Mouse (Mus musculus): ENCODE data around the gene Gm49450. TPM values are rescaled to one million over a fixed set of nuclear protein-coding genes. Genes with fewer than 3 reads are reported as not detected.
"Not testable (repeated sequence)": the region's sequence is repeated elsewhere in the genome, so short reads cannot be mapped to it uniquely, and the experiment has no call there.

Gm49450 gene
- polyA plus RNA-seq, 1 experiment from 2014 or later = not detected

- Histone ChIP-seq H3K27me3 (ENCODE audit: poor library complexity, severe bottlenecking) (no peaks in the 10 kb centered on the region), H3K27ac (no peak overlapping the region), H3K9me3 (peaks cover 6% of the 10 kb centered on the region; the same call in 1 of the 2 replicates), H3K36me3 (replicated peaks) (peaks cover 41% of the 10 kb centered on the region), H3K4me1 (peaks cover 14% of the 10 kb centered on the region), H3K4me3 (no peak overlapping the region)
- 61% methylated on average over 3 of the region's 3 CpGs for WGBS
- DNase-seq (ENCODE audit: extremely low spot score, low spot score) = no peak
Observed at GRCm38 (mm10) chr15:98947884-98948283, 5.5 kb downstream of the Gm49450 start.

- no peak for DNase-seq (ENCODE audit: extremely low spot score, low spot score)
- H3K4me1 ChIP-seq = peaks cover 8% of the 10 kb centered on the region
- H3K4me3 ChIP-seq = no peak overlapping the region
- WGBS = 76% methylated on average over 4 of the region's 4 CpGs
- peaks cover 13% of the 10 kb centered on the region for H3K36me3 ChIP-seq (replicated peaks)
- no peak overlapping the region for H3K27ac ChIP-seq
- H3K27me3 ChIP-seq (ENCODE audit: poor library complexity, severe bottlenecking) = no peaks in the 10 kb centered on the region
- H3K9me3 ChIP-seq = peaks cover 6% of the 10 kb centered on the region; the same call in 1 of the 2 replicates
Observed at GRCm38 (mm10) chr15:98943133-98943532, 10.2 kb downstream of the Gm49450 start.

GRCm38 (mm10) chr15:98942081-98942480, 11.3 kb downstream of the Gm49450 start:
- Histone ChIP-seq H3K27me3 (ENCODE audit: poor library complexity, severe bottlenecking) (no peaks in the 10 kb centered on the region), H3K27ac (no peak overlapping the region), H3K9me3 (peaks cover 6% of the 10 kb centered on the region; the same call in 1 of the 2 replicates), H3K36me3 (replicated peaks) (peaks cover 13% of the 10 kb centered on the region), H3K4me3 (no peak overlapping the region), H3K4me1 (peaks cover 4% of the 10 kb centered on the region)
- WGBS = 92% methylated on average over 4 of the region's 4 CpGs
- DNase-seq (ENCODE audit: extremely low spot score, low spot score) = no peak

GRCm38 (mm10) chr15:98941539-98941938, 11.8 kb downstream of the Gm49450 start:
- Histone ChIP-seq H3K36me3 (replicated peaks) (peaks cover 13% of the 10 kb centered on the region), H3K27ac (no peak overlapping the region), H3K9me3 (peaks cover 6% of the 10 kb centered on the region; the same call in 1 of the 2 replicates), H3K27me3 (ENCODE audit: poor library complexity, severe bottlenecking) (no peaks in the 10 kb centered on the region), H3K4me1 (peaks cover 4% of the 10 kb centered on the region), H3K4me3 (no peak overlapping the region)
- WGBS = 87% methylated on average over 2 of the region's 2 CpGs
- DNase-seq (ENCODE audit: extremely low spot score, low spot score) = no peak

- no peak for DNase-seq (ENCODE audit: extremely low spot score, low spot score)
- Histone ChIP-seq H3K4me1 (peaks cover 10% of the 10 kb centered on the region), H3K4me3 (no peak overlapping the region), H3K27ac (0 out of 2 replicates have a peak overlapping the region, but pooled peaks have one; percentile 4), H3K9me3 (peaks cover 6% of the 10 kb centered on the region; the same call in 1 of the 2 replicates), H3K36me3 (replicated peaks) (peaks cover 13% of the 10 kb centered on the region), H3K27me3 (ENCODE audit: poor library complexity, severe bottlenecking) (no peaks in the 10 kb centered on the region)
- 74% methylated on average over 10 of the region's 10 CpGs for WGBS
Observed at GRCm38 (mm10) chr15:98940816-98941215, 12.5 kb downstream of the Gm49450 start.

GRCm38 (mm10) chr15:98934217-98934839, 19.0 kb downstream of the Gm49450 start, which contains the start of gene Tuba1b:
Tuba1b (minus strand) TSS chr15:98934565.
- Histone ChIP-seq H3K36me3 (replicated peaks) (peaks cover 22% of the 10 kb centered on the region), H3K4me1 (peaks cover 39% of the 10 kb centered on the region), H3K27ac (peak within 1 kb of the TSS; percentile 98), H3K27me3 (ENCODE audit: poor library complexity, severe bottlenecking) (no peaks in the 10 kb centered on the region), H3K4me3 (peak within 1 kb of the TSS; percentile 73), H3K9me3 (no peaks in the 10 kb centered on the region)
- WGBS = under 1% methylated on average over 58 of the region's 58 CpGs
- DNase-seq (ENCODE audit: extremely low spot score, low spot score) = peak; percentile 85

GRCm38 (mm10) chr15:98933833-98934216, 19.5 kb downstream of the Gm49450 start:
- no peaks in the 10 kb centered on the region for H3K9me3 ChIP-seq
- H3K4me3 ChIP-seq = peak overlapping the region; percentile 73
- peaks cover 44% of the 10 kb centered on the region for H3K4me1 ChIP-seq
- DNase-seq (ENCODE audit: extremely low spot score, low spot score) = peak; percentile 95
- under 1% methylated on average over 35 of the region's 35 CpGs for WGBS
- peaks cover 22% of the 10 kb centered on the region for H3K36me3 ChIP-seq (replicated peaks)
- peak overlapping the region; percentile 98 for H3K27ac ChIP-seq
- no peaks in the 10 kb centered on the region for H3K27me3 ChIP-seq (ENCODE audit: poor library complexity, severe bottlenecking)

GRCm38 (mm10) chr15:98933004-98933671, 20.2 kb downstream of the Gm49450 start:
- H3K36me3 ChIP-seq (replicated peaks) = peaks cover 22% of the 10 kb centered on the region
- H3K4me1 ChIP-seq = peaks cover 49% of the 10 kb centered on the region
- peak overlapping the region; percentile 98 for H3K27ac ChIP-seq
- H3K4me3 ChIP-seq = peak overlapping the region; percentile 73
- not testable (repeated sequence) for DNase-seq (ENCODE audit: extremely low spot score, low spot score); H3K27me3 ChIP-seq (ENCODE audit: poor library complexity, severe bottlenecking); H3K9me3 ChIP-seq
- WGBS = 26% methylated on average over 8 of the region's 9 CpGs

- peaks cover 27% of the 10 kb centered on the region for H3K36me3 ChIP-seq (replicated peaks)
- DNase-seq (ENCODE audit: extremely low spot score, low spot score) = no peak
- no peak overlapping the region for H3K27ac ChIP-seq
- H3K4me3 ChIP-seq = peak overlapping the region; percentile 28; the same call in 1 of the 2 replicates
- H3K4me1 ChIP-seq = peaks cover 45% of the 10 kb centered on the region
- no peaks in the 10 kb centered on the region for H3K9me3 ChIP-seq
- no peaks in the 10 kb centered on the region for H3K27me3 ChIP-seq (ENCODE audit: poor library complexity, severe bottlenecking)
- 77% methylated on average over 3 of the region's 3 CpGs for WGBS
Observed at GRCm38 (mm10) chr15:98930998-98931397, 22.4 kb downstream of the Gm49450 start.

- Histone ChIP-seq H3K36me3 (replicated peaks) (peaks cover 28% of the 10 kb centered on the region), H3K4me3 (0 out of 2 replicates have a peak overlapping the region, but pooled peaks have one; percentile 2), H3K27ac (no peak overlapping the region), H3K9me3 (no peaks in the 10 kb centered on the region), H3K27me3 (ENCODE audit: poor library complexity, severe bottlenecking) (no peaks in the 10 kb centered on the region), H3K4me1 (peaks cover 37% of the 10 kb centered on the region)
- peak; percentile 26 for DNase-seq (ENCODE audit: extremely low spot score, low spot score)
- 58% methylated on average over 8 of the region's 8 CpGs for WGBS
Observed at GRCm38 (mm10) chr15:98930017-98930734, 23.2 kb downstream of the Gm49450 start.

- no peaks in the 10 kb centered on the region for H3K27me3 ChIP-seq (ENCODE audit: poor library complexity, severe bottlenecking)
- H3K9me3 ChIP-seq = no peaks in the 10 kb centered on the region
- 19% methylated on average over 13 of the region's 13 CpGs for WGBS
- H3K36me3 ChIP-seq (replicated peaks) = peaks cover 28% of the 10 kb centered on the region
- peak overlapping the region; percentile 19; the same call in 1 of the 2 replicates for H3K4me3 ChIP-seq
- no peak overlapping the region for H3K27ac ChIP-seq
- peaks cover 29% of the 10 kb centered on the region for H3K4me1 ChIP-seq
- peak; percentile 74 for DNase-seq (ENCODE audit: extremely low spot score, low spot score)
Observed at GRCm38 (mm10) chr15:98928598-98929240, 24.6 kb downstream of the Gm49450 start.

- Histone ChIP-seq H3K9me3 (no peaks in the 10 kb centered on the region), H3K4me1 (peaks cover 23% of the 10 kb centered on the region), H3K27me3 (ENCODE audit: poor library complexity, severe bottlenecking) (no peaks in the 10 kb centered on the region), H3K36me3 (replicated peaks) (peaks cover 22% of the 10 kb centered on the region), H3K4me3 (no peak overlapping the region), H3K27ac (no peak overlapping the region)
- DNase-seq (ENCODE audit: extremely low spot score, low spot score) = no peak
- 87% methylated on average over 5 of the region's 5 CpGs for WGBS
Observed at GRCm38 (mm10) chr15:98927566-98927965, 25.8 kb downstream of the Gm49450 start.
